Mouse (Mus musculus) frontal cortex, adult 2 months (tissue): ENCODE data around the gene Aff4. TPM values are rescaled to one million over a fixed set of nuclear protein-coding genes. Genes with fewer than 3 reads are reported as not detected.
"Not testable (repeated sequence)": the region's sequence is repeated elsewhere in the genome, so short reads cannot be mapped to it uniquely, and the experiment has no call there.

ENCODE experiments used
- DNase-seq, 2 experiments: peaks; one replicate each; pipeline ENCODE4 v3.0.0; 2022; ENCODE audit warnings: low spot score in 1 of 2; ENCODE audit errors: extremely low spot score in 1 of 2
- polyA plus RNA-seq: library from polyadenylated mRNA; depleted of rRNA; stranded (reverse); fragments of >200 nt; gene quantifications from 2 replicates; pipeline ENCODE4 v1.2.3, GENCODE M21; 2012

The Aff4 gene
- polyA plus RNA-seq, 1 experiment: 48.5 TPM

- no peak for DNase-seq
These were observed 13.7 kb upstream of the Aff4 start for GRCm38 (mm10) chr11:53336924-53337323.

- no peak for DNase-seq
These were observed 12.9 kb upstream of the Aff4 start for GRCm38 (mm10) chr11:53337684-53338083.

DNA sequence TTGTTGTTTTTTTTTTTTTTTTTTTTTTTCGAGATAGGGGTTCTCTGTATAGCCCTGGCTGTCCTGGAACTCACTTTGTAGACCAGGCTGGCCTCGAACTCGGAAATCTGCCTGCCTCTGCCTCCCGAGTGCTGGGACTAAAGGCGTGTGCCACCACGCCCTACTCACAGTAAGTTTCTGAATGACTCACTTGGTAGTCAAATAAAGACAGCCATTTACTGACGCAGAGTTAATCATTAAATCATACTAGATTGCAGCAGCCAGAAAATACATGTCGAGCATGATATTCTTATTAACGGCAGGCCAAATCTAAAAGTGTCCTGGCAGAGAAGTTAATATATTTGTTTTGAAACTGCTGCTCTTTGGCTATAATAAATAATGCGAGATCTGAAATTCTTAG is 9.6 kb upstream of the Aff4 start:
- DNase-seq: not testable (repeated sequence)

DNA sequence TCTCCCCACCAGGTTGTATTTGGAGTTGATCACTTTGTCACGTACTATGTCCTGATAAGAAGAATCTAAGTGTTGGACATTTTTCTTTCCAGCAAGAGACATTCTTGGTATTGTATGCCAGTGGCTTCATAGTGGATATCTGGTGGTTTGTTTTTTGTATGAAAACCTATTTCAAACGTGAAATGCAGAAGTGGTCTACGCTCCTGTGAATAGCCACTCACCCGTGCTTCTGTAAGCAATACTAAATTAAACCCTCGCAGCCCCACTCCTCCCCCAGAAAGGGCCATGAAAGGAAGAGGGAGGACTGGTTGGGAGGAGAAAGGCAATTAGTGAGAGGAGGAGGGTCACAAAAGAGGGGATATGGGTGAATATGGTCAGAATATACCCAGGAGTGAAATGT is 7.9 kb upstream of the Aff4 start:
- no peak for DNase-seq

DNA sequence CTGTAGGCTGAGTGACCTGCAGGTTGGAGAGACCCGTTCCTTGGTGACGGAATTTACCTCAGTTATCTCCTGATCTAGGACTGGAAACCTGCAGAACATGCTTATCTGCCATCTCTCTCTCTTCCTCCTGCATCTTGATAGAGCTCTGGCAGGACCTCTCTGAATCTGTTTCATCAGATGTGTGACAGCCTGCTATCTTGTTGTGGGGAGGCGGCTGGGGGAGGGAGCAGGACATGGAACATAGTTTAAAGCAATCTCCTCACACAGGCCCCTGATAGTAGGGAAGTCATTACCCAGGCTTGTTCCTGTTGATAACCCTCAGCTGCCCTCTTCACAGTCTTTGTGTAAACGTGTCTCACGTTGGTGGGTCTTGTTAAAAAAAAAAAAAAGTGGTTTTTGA is 5.3 kb upstream of the Aff4 start:
- DNase-seq: no peak

DNA sequence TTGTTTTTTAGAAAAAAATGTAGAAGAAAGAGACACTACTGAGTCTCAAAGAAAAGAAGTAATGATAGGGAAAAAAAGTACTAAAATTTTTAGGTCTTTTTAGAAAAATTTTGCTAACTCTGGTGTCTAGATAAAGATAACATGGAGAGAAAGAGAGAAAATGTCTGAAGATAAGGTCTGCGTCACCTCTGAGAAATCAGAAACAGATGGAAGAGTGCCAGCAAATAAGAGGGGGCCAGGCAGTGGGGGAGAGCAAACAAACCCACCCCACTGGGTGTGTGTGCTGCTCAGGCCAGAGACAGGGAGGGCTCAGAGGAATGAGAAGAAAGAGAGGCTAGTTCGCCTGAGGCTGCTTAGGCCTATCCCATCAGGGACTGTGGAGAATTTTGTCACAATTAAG is 4.9 kb upstream of the Aff4 start:
- no peak for DNase-seq

GRCm38 (mm10) chr11:53351224-53351942 is 750 bp downstream of the Aff4 start:
- peak; percentile 35 to 62 for DNase-seq

- peak in 1 of 2 experiments; percentile 12 for DNase-seq
These were observed 1.4 kb downstream of the Aff4 start for GRCm38 (mm10) chr11:53351943-53352590.

- DNase-seq: no peak
These were observed 8.0 kb downstream of the Aff4 start for GRCm38 (mm10) chr11:53358504-53359155.

GRCm38 (mm10) chr11:53367032-53367431 is 16.4 kb downstream of the Aff4 start:
- DNase-seq: no peak

GRCm38 (mm10) chr11:53378918-53379317 is 28.3 kb downstream of the Aff4 start:
- DNase-seq: no peak

- no peak for DNase-seq
These were observed 33.3 kb downstream of the Aff4 start for GRCm38 (mm10) chr11:53383758-53384428.

GRCm38 (mm10) chr11:53393856-53394255 is 43.2 kb downstream of the Aff4 start:
- no peak for DNase-seq

GRCm38 (mm10) chr11:53403638-53404037 is 53.0 kb downstream of the Aff4 start:
- no peak for DNase-seq

GRCm38 (mm10) chr11:53411738-53412137 is 61.1 kb downstream of the Aff4 start:
- peak in 1 of 2 experiments; percentile 40 for DNase-seq

DNA sequence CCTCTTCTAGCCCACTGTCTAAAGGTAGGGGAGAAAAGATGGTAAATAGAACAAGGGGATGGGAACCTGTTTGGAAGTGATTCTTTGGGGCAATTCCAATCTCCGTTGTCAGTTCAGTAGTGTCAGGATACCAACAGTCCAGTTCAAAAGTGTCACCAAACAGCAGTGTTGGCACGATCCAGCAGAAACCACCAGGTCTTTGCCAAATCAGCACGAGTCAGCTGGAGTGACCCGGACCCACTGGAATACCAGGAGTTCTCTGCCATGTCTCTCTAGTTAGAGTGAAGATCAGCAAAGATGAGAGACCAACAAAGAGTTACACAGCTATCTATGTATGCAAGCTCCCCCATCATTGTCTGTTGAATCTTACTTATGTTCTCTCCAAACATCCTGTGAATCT is 63.2 kb downstream of the Aff4 start:
- DNase-seq: no peak

DNA sequence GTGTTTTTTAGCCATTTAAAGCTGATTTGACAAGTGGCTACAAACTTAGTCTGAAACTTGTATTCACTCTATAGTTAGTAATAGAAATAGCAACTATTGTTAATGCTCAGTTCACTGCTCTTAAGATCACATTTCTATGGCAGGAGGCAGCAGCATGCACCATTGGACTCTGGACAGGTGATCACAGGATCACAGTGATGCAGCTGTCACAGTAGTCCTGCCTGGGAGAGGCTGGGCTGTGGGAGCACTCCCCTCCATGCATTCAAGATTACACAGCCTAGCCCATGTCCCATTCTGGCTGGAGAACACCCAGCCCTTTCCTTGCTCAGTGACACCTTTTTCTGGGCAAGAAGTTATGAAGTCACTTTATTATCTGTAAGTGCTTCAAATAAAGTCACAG is 67.4 kb downstream of the Aff4 start:
- DNase-seq: no peak

- no peak for DNase-seq
These were observed 72.4 kb downstream of the Aff4 start, which contains the start of gene Leap2 for GRCm38 (mm10) chr11:53423036-53423435. Gene Leap2 (minus strand): TSS chr11:53423170.

DNA sequence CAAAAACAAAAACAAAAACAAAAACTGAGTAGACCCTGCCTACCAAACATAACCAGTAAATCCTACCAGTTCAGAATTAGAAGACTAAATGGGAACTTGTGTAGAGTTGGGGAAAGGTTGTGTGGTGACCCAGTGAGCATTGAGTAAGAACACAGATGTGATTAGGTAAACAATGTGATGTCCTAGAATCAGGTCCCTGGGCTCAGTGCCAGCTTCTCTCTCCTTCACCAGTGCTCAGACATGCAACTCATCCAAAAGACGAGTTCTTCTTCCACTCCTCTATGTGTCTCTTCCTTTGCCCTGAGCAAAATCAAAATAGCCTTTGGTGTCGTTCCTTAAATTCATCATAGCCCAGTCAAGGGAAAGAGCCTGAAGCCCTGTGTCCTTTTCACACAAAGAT is 74.2 kb downstream of the Aff4 start:
- DNase-seq: no peak

GRCm38 (mm10) chr11:53425251-53425650 is 74.6 kb downstream of the Aff4 start:
- no peak for DNase-seq

- DNase-seq: no peak
These were observed 75.2 kb downstream of the Aff4 start for GRCm38 (mm10) chr11:53425711-53426255.
